Mouse (Mus musculus): ENCODE measurements at regions not wholly inside any gene's neighbourhood (a gene's known extent, or its start where the extent isn't known, plus 50 kb on each side); places are given as distances from the start of the nearest gene placed in this dataset.

- ATAC-seq (no peak), DNase-seq (no peak)
- no peaks in the 10 kb centered on the region for H3K4me1 ChIP-seq (ENCODE audit: insufficient read depth)
- H3K4me2 ChIP-seq (ENCODE audit: low read depth): no peak overlapping the region
- no peaks in the 10 kb centered on the region for H3K9me3 ChIP-seq (ENCODE audit: low read length)
- no peak for TF ChIP-seq CTCF (IDR thresholded peaks at IDR 0.05; ENCODE audit: low read depth)
- H3K36me3 ChIP-seq (ENCODE audit: insufficient read depth): no peaks in the 10 kb centered on the region
- no peaks in the 10 kb centered on the region for H3K27me3 ChIP-seq (ENCODE audit: insufficient read depth, low read length)
- no peak overlapping the region for H3K27ac ChIP-seq (ENCODE audit: low read depth, low read length)
- 80% methylated on average over 7 of the region's 7 CpGs for WGBS
- H3K4me3 ChIP-seq (ENCODE audit: low read depth, low read length): no peak overlapping the region
- no peak overlapping the region for H3K9ac ChIP-seq
These were observed 97.5 kb upstream of the Lpp start for GRCm38 (mm10) chr16:24295626-24296440.

GRCm38 (mm10) chr16:24284215-24284614 lies 109.1 kb upstream of the Lpp start:
- no peak for TF ChIP-seq CTCF (IDR thresholded peaks at IDR 0.05; ENCODE audit: low read depth)
- H3K27ac ChIP-seq (ENCODE audit: low read depth, low read length): no peak overlapping the region
- no peak overlapping the region for H3K4me3 ChIP-seq (ENCODE audit: low read depth, low read length)
- no peaks in the 10 kb centered on the region for H3K36me3 ChIP-seq (ENCODE audit: insufficient read depth)
- no peak for DNase-seq
- H3K9ac ChIP-seq: no peak overlapping the region
- H3K4me2 ChIP-seq (ENCODE audit: low read depth): no peak overlapping the region
- WGBS: 58% methylated on average over 3 of the region's 3 CpGs
- H3K27me3 ChIP-seq (ENCODE audit: insufficient read depth, low read length): no peaks in the 10 kb centered on the region
- H3K4me1 ChIP-seq (ENCODE audit: insufficient read depth): no peaks in the 10 kb centered on the region
- ATAC-seq: no peak
- H3K9me3 ChIP-seq (ENCODE audit: low read length): no peaks in the 10 kb centered on the region

- no peaks in the 10 kb centered on the region for H3K27me3 ChIP-seq (ENCODE audit: insufficient read depth, low read length)
- H3K4me1 ChIP-seq (ENCODE audit: insufficient read depth): no peaks in the 10 kb centered on the region
- TF ChIP-seq CTCF (IDR thresholded peaks at IDR 0.05; ENCODE audit: low read depth): peak; percentile 47; the same call in 1 of the 2 replicates
- peak; percentile 97 for ATAC-seq
- H3K27ac ChIP-seq (ENCODE audit: low read depth, low read length): no peak overlapping the region
- WGBS: 19% methylated on average over 6 of the region's 6 CpGs
- no peaks in the 10 kb centered on the region for H3K9me3 ChIP-seq (ENCODE audit: low read length)
- H3K4me3 ChIP-seq (ENCODE audit: low read depth, low read length): no peak overlapping the region
- H3K4me2 ChIP-seq (ENCODE audit: low read depth): no peak overlapping the region
- H3K36me3 ChIP-seq (ENCODE audit: insufficient read depth): no peaks in the 10 kb centered on the region
- peak; percentile 76 for DNase-seq
- no peak overlapping the region for H3K9ac ChIP-seq
These were observed 111.1 kb upstream of the Lpp start for GRCm38 (mm10) chr16:24282194-24282683.

DNA sequence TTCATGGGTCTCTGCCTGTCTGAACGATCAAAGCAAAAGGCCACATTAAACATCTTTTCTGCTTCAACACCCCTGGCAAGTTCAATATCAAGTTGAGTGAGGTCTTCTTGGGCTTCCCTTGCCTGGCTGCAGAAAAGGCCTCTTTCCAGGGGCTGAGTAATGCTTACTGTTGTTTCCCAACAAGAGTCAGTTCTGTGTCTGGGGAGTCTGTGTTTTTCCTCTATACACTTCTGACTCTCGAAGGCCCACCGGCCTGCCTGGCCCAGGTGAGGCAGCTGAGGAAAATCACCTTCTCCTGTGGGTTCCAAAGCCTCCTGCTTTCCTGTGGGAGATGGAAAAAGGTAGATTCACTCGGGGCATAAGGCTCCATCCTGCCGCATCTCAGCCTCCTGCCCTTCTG lies 111.7 kb upstream of the Lpp start:
- H3K9me3 ChIP-seq (ENCODE audit: low read length): no peaks in the 10 kb centered on the region
- no peak for ATAC-seq
- H3K4me3 ChIP-seq (ENCODE audit: low read depth, low read length): no peak overlapping the region
- H3K27ac ChIP-seq (ENCODE audit: low read depth, low read length): peak overlapping the region; percentile 46; the same call in 1 of the 2 replicates
- no peaks in the 10 kb centered on the region for H3K27me3 ChIP-seq (ENCODE audit: insufficient read depth, low read length)
- no peak for TF ChIP-seq CTCF (IDR thresholded peaks at IDR 0.05; ENCODE audit: low read depth)
- H3K9ac ChIP-seq: no peak overlapping the region
- DNase-seq: no peak
- H3K36me3 ChIP-seq (ENCODE audit: insufficient read depth): no peaks in the 10 kb centered on the region
- no peak overlapping the region for H3K4me2 ChIP-seq (ENCODE audit: low read depth)
- no peaks in the 10 kb centered on the region for H3K4me1 ChIP-seq (ENCODE audit: insufficient read depth)
- WGBS: 71% methylated on average over 5 of the region's 5 CpGs

DNA sequence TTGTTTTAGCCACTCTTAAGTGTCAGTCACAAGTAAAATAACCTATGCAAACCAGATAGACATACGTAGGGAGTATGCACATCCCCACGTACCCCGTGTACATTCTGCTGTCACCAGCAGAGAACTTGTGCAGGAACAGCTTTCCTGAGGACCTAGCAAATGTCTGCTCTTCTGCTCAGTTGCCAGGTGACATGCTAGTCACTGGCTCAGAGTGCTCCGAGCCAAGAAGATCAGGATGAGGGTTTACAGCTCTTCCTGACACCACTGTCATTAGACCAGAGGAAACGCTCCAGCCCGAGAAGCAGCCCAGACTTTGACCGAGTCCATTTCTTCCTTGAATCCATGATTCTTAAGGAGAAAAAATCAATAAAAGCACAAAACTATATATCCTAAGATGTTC lies 115.5 kb upstream of the Lpp start:
- Histone ChIP-seq H3K4me3 (ENCODE audit: low read depth, low read length) (no peak overlapping the region), H3K9me3 (ENCODE audit: low read length) (no peaks in the 10 kb centered on the region), H3K27ac (ENCODE audit: low read depth, low read length) (no peak overlapping the region), H3K27me3 (ENCODE audit: insufficient read depth, low read length) (no peaks in the 10 kb centered on the region), H3K36me3 (ENCODE audit: insufficient read depth) (no peaks in the 10 kb centered on the region), H3K4me2 (ENCODE audit: low read depth) (no peak overlapping the region), H3K4me1 (ENCODE audit: insufficient read depth) (no peaks in the 10 kb centered on the region), H3K9ac (no peak overlapping the region)
- TF ChIP-seq CTCF (IDR thresholded peaks at IDR 0.05; ENCODE audit: low read depth): no peak
- DNase-seq (no peak), ATAC-seq (no peak)
- WGBS: 90% methylated on average over 7 of the region's 7 CpGs

DNA sequence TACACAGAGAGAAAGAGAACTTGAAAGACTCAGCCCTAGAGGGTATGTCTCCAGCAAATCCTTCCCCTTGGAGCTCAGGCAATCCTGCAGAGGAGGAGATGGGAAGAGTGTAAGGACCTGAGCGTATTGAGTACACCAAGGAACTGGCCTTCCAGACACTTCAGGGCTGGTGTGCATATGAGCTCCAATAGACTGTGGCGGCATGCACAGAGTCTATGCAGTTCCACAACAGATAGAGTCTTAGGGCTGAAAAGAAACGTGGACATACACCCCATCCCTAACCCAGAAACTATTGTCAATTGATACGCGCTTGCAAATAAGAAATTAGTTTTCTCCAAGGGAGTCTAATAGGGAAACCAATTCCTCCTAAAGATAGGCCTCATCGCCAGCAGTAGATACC lies 130.6 kb upstream of the Lpp start:
- H3K27me3 ChIP-seq (ENCODE audit: insufficient read depth, low read length): no peaks in the 10 kb centered on the region
- no peak for ATAC-seq
- no peak overlapping the region for H3K4me2 ChIP-seq (ENCODE audit: low read depth)
- no peaks in the 10 kb centered on the region for H3K9me3 ChIP-seq (ENCODE audit: low read length)
- H3K36me3 ChIP-seq (ENCODE audit: insufficient read depth): no peaks in the 10 kb centered on the region
- no peak for DNase-seq
- no peak for TF ChIP-seq CTCF (IDR thresholded peaks at IDR 0.05; ENCODE audit: low read depth)
- no peak overlapping the region for H3K9ac ChIP-seq
- H3K4me1 ChIP-seq (ENCODE audit: insufficient read depth): no peaks in the 10 kb centered on the region
- no peak overlapping the region for H3K4me3 ChIP-seq (ENCODE audit: low read depth, low read length)
- H3K27ac ChIP-seq (ENCODE audit: low read depth, low read length): no peak overlapping the region
- 97% methylated on average over 6 of the region's 6 CpGs for WGBS

DNA sequence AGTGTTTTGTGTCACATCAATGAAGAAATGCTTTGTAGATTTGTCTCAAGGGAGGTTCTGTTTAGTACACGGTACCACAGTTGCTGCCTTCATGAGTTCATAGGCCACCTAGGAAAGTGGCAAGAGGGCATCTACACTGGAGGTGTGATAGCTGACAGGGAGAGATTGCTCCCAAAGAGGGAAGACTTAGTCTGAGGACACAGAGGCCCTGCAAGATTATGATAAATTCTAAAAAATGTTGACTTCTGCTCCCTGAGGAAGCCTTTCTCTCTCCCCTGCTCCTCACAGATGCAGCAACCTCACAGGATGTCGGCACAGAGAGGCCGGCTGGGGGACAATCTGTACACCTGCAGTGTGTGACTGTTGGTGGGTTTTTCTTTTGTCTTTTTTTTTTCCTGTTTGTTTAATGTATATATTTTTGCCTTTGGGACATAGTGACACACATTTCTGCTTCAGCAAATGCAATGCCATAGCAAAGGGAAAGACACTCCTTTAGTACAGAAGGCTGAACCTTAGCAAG lies 133.5 kb upstream of the Lpp start:
- H3K27ac ChIP-seq (ENCODE audit: low read depth, low read length): no peak overlapping the region
- no peaks in the 10 kb centered on the region for H3K27me3 ChIP-seq (ENCODE audit: insufficient read depth, low read length)
- ATAC-seq (no peak), DNase-seq (no peak)
- no peaks in the 10 kb centered on the region for H3K36me3 ChIP-seq (ENCODE audit: insufficient read depth)
- TF ChIP-seq CTCF (IDR thresholded peaks at IDR 0.05; ENCODE audit: low read depth): no peak
- no peaks in the 10 kb centered on the region for H3K4me1 ChIP-seq (ENCODE audit: insufficient read depth)
- H3K9ac ChIP-seq: no peak overlapping the region
- H3K4me2 ChIP-seq (ENCODE audit: low read depth): no peak overlapping the region
- no peaks in the 10 kb centered on the region for H3K9me3 ChIP-seq (ENCODE audit: low read length)
- 93% methylated on average over 3 of the region's 3 CpGs for WGBS
- no peak overlapping the region for H3K4me3 ChIP-seq (ENCODE audit: low read depth, low read length)

All from forebrain, postnatal 0 days (tissue).